Mouse (Mus musculus): Measurements from ENCODE around the gene Gm20481.
"Not testable (repeated sequence)": the region's sequence is repeated elsewhere in the genome, so short reads cannot be mapped to it uniquely, and the experiment has no call there.

The Gm20481 gene

GRCm38 (mm10) chr17:35005158-35005557 lies 35.4 kb downstream of the Gm20481 start:
- DNase-seq: no peak

- not testable (repeated sequence) for DNase-seq
Observed at GRCm38 (mm10) chr17:35005902-35006301, 36.2 kb downstream of the Gm20481 start.

GRCm38 (mm10) chr17:35007387-35007991 lies 37.8 kb downstream of the Gm20481 start:
- DNase-seq: no peak

GRCm38 (mm10) chr17:35009586-35009985 lies 39.9 kb downstream of the Gm20481 start:
- no peak for DNase-seq

- DNase-seq: no peak
Observed at GRCm38 (mm10) chr17:35011440-35011839, 41.7 kb downstream of the Gm20481 start.

GRCm38 (mm10) chr17:35012430-35012829 lies 42.7 kb downstream of the Gm20481 start:
- DNase-seq: no peak

GRCm38 (mm10) chr17:35013221-35013620 lies 43.5 kb downstream of the Gm20481 start:
- no peak for DNase-seq

- no peak for DNase-seq
Observed at GRCm38 (mm10) chr17:35015296-35015695, 45.6 kb downstream of the Gm20481 start.

GRCm38 (mm10) chr17:35016376-35016775 lies 46.7 kb downstream of the Gm20481 start, which contains the start of gene Vwa7:
TSS of gene Vwa7 (plus strand) at chr17:35016579.
- peak; percentile 56 to 74 for DNase-seq

GRCm38 (mm10) chr17:35016791-35017705 lies 47.3 kb downstream of the Gm20481 start:
- no peak for DNase-seq

GRCm38 (mm10) chr17:35017706-35018030 lies 48.0 kb downstream of the Gm20481 start:
- no peak for DNase-seq

GRCm38 (mm10) chr17:35018171-35018570 lies 48.5 kb downstream of the Gm20481 start:
- no peak for DNase-seq

- no peak for DNase-seq
Observed at GRCm38 (mm10) chr17:35019894-35020293, 50.2 kb downstream of the Gm20481 start.

- DNase-seq: no peak
Observed at GRCm38 (mm10) chr17:35020551-35020950, 50.8 kb downstream of the Gm20481 start.

- DNase-seq: peak; percentile 94 to 95
Observed at GRCm38 (mm10) chr17:35021163-35021808, 51.6 kb downstream of the Gm20481 start.

Measured in kidney, postnatal 4 days (tissue).